Mouse (Mus musculus) lung, postnatal 4 days (tissue): Measurements from ENCODE around the gene Apom.
A peak's percentile ranks its signal among the peaks of the same experiment; 100 is the strongest.

ENCODE experiments used
- DNase-seq, 2 experiments: peaks; one replicate each; pipeline ENCODE4 v3.0.0; 2021

Gene Apom

GRCm38 (mm10) chr17:35094475-35095365 is 37.1 kb downstream of the Apom start:
- no peak for DNase-seq

GRCm38 (mm10) chr17:35092403-35093198 is 39.2 kb downstream of the Apom start:
- peak in 1 of 2 experiments; percentile 55 for DNase-seq

GRCm38 (mm10) chr17:35090166-35090932 is 41.5 kb downstream of the Apom start:
- DNase-seq, result no peak

- peak; percentile 96 to 97 for DNase-seq
These were observed 42.8 kb downstream of the Apom start, which contains the start of gene Abhd16a for GRCm38 (mm10) chr17:35088825-35089644. TSS of gene Abhd16a (plus strand) at chr17:35089263.

GRCm38 (mm10) chr17:35088151-35088550 is 43.7 kb downstream of the Apom start:
- DNase-seq, result no peak

DNA sequence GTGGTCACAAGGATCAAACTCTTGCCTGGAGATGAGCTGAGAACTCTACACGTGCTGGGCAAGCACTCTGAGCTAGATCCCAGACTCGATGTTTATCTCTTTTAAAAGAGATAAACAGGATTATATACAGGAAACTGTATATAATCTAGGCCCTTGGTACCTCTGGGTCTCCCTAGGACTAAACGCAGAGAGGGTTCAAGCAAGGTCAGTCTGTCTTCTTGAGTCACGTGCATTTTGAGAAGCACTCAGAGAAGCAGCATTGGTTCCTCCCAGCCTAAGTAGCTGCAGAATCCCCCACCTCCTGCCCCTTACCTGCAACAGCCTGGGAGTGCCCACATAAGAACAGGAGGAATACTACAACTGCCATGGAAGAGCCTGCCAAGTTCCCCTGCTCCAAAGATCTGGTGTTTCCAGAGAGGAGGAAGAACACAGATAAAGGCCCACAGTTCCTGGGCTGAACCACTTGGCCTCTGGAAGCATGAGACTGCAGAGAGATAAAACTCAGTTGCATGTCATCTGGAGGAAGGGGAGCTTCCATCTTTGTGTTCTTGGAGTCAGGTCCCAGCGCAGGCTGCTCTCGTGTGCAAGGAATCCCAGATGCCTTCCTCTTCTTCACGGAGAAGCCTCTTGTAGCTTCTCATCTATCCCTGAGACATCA is 46.5 kb downstream of the Apom start, which contains the start of gene Ly6g6f:
Gene Ly6g6f (minus strand): TSS at position 403 of the 658 bp plus-strand sequence.
- no peak for DNase-seq

DNA sequence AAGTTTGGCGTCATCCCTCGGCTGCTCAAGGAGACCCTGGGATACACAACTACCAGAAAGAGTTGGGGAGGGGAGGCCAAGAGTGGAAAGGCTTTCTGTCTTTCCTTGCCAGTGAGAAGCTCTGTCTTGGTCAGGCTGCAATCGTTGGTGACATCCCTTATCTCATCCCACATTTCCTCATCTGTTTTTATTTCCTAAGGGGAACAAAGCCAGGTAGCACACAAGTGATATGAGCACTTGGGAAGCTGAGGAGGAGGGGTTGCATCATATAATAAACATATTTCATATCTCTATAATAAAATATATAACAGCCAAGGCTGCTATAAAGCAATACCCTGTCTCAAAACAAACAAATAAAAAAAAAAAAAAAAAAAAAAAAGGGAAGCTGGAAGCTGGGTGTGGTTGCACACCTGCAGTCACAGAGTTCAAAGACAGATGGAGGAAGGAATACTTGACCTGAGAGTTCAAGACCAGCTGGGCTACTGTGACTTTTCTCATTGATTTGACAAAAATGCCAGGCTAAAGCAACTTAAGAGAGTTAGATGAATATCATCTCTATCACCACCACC is 47.8 kb downstream of the Apom start:
- no peak for DNase-seq

GRCm38 (mm10) chr17:35082841-35083576 is 48.8 kb downstream of the Apom start:
- DNase-seq, result no peak

- DNase-seq, result no peak
These were observed 51.1 kb downstream of the Apom start for GRCm38 (mm10) chr17:35080710-35081109.

GRCm38 (mm10) chr17:35080248-35080647 is 51.6 kb downstream of the Apom start:
- DNase-seq, result no peak

DNA sequence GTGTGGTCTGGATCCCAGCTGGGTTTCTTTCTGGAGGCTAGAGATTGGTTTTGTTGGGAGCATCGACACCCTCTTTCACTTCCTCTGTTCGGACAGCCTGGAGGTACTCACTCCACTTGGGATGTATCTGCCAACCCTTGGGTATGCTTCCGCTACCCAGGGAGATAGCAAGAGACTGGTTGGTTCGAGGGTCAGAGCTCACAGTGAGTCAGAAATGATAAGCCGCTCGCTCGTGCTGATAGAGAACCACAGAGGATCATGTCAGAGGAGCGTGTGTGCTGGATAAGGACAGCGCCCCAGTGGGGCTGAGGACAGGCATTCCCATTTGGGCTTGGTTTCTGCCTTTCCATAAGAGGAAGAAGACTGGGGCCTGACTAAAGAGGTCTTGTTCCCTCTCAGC is 52.1 kb downstream of the Apom start:
- DNase-seq, result no peak
